Mouse (Mus musculus): ENCODE results near the gene Acad11. TPM values are rescaled to one million over a fixed set of nuclear protein-coding genes. Genes with fewer than 3 reads are reported as not detected.

The Acad11 gene
- 10.1 and 10.4 TPM in 2 replicates for polyA plus RNA-seq (2016; fragmentation: Nextera tagmentation; extraction: Ambion mirVana)

DNA sequence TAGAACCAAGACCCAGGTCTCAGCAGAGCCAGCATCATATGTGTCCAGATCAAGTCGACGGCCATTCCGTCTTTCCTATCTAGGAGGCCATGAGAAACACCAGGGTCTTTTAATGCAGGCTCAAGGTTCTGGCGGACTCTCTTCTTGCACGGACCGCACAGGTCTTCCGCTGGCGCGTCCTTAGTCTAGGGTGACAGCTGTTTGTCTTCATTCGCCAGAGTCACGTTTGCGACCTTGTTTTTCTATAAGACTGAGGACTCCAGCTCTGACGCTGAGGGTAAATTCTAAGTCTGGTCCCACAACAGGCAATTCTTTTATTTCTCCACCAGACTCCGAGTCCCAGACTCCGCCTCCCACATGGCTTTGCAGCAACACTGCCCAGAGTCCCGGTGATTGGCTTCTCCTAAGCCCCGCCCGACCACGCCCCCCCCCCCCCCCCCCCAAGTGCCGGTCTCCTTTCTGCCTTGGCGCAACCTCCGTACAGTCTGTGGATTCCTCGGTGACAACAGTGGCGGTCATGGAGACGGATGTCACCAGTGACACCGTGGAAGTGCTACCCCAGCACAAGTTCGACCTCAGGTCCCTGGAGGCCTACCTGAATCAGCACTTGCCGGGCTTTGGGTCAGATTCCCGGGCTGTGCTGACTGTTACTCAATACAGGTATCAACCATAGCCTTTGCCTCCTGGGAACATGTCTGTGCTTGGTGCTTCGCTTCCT, at the start of gene Acad11:
Gene Acad11, plus strand, starts transcription at position 134 of the 718 bp plus-strand sequence.
- Histone ChIP-seq H3K27ac (ENCODE audit: poor library complexity, severe bottlenecking) (peak within 1 kb of the TSS; percentile 58; the same call in 1 of the 2 replicates), H3K4me3 (peak within 1 kb of the TSS; percentile 100), H3K36me3 (peaks cover 16% of the 10 kb centered on the region), H3K4me1 (replicated peaks) (peaks cover 17% of the 10 kb centered on the region), H3K27me3 (replicated peaks) (no peaks in the 10 kb centered on the region), H3K9ac (peak within 1 kb of the TSS; percentile 94), H3K4me2 (peak within 1 kb of the TSS; percentile 96), H3K9me3 (replicated peaks) (no peaks in the 10 kb centered on the region)
- ATAC-seq (ENCODE audit: insufficient number of reproducible peaks, low FRiP score), result peak; percentile 93
- WGBS, result under 1% methylated on average over 28 of the region's 30 CpGs

DNA sequence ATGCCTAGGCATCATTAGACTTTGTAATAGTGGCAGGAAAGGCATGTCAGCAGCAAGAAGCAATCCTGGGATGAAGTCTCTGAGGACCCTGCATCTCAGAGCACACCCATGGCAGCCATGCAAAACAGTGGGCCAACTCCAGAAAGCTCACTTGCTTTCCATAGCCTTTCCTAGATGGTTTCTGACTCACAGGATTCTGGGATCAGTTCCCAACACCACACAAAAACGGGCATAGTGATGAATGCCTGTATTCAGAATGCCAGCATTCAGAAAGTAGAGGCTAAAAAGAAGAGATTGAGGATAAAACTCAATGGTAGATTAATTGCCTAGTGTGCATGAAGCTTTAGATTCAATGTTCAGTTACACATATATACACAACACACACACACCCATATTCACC, 48.7 kb upstream of the Acad11 start:
- Histone ChIP-seq H3K9ac (no peak overlapping the region), H3K27ac (ENCODE audit: poor library complexity, severe bottlenecking) (no peak overlapping the region), H3K4me1 (replicated peaks) (no peaks in the 10 kb centered on the region), H3K4me3 (no peak overlapping the region), H3K27me3 (replicated peaks) (no peaks in the 10 kb centered on the region), H3K36me3 (peaks cover 66% of the 10 kb centered on the region), H3K9me3 (replicated peaks) (no peaks in the 10 kb centered on the region), H3K4me2 (no peak overlapping the region)
- ATAC-seq (ENCODE audit: insufficient number of reproducible peaks, low FRiP score), result no peak
- 71% methylated on average over 1 of the region's 1 CpGs for WGBS

DNA sequence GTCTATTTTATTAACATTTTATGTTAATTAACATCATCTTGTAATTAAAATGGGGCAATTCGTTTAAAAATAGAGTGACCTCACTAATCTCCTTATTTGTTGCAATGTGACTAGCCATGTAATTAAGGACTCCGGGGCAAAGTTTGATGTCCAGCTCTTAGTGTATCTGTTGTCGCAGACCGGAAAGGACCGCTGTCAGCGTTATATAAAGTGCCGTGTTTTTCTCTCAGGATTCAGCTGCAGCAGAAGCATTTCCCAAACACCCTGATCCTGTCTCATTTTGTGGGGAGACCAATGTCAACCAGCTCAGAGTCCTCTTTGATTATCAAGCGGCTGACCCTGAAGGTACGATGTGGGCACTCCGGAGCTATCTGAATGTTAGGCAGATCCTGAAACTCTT, 42.2 kb upstream of the Acad11 start:
- no peak overlapping the region for H3K4me3 ChIP-seq
- H3K9ac ChIP-seq, result no peak overlapping the region
- no peaks in the 10 kb centered on the region for H3K27me3 ChIP-seq (replicated peaks)
- WGBS, result 89% methylated on average over 10 of the region's 10 CpGs
- H3K4me1 ChIP-seq (replicated peaks), result no peaks in the 10 kb centered on the region
- H3K9me3 ChIP-seq (replicated peaks), result no peaks in the 10 kb centered on the region
- no peak overlapping the region for H3K27ac ChIP-seq (ENCODE audit: poor library complexity, severe bottlenecking)
- no peak overlapping the region for H3K4me2 ChIP-seq
- no peak for ATAC-seq (ENCODE audit: insufficient number of reproducible peaks, low FRiP score)
- H3K36me3 ChIP-seq, result peaks cover 88% of the 10 kb centered on the region

DNA sequence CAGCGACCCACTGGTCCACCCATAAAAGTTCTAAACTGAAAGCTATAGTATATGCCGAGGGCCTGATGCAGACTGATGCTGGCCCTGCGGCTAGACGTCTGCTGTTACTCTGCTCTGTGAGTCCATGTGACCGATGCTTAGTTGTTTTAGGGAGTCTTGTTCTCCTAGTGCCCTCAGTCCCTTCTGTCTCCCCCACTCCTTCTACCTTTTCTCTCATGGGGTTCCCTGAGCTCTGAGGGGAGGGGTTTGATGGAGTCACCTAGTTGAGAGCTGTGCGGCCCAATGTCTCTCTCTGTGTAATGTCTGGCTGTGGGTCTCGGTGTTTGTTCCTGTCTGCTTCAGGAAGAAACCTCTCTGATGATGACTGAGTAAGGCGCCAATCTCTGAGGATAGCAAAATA, 36.0 kb upstream of the Acad11 start:
- Histone ChIP-seq H3K4me3 (no peak overlapping the region), H3K4me2 (no peak overlapping the region), H3K9ac (no peak overlapping the region), H3K4me1 (replicated peaks) (no peaks in the 10 kb centered on the region), H3K9me3 (replicated peaks) (0 out of 2 replicates have a peak, but pooled peaks cover 9% of the 10 kb centered on the region), H3K27ac (ENCODE audit: poor library complexity, severe bottlenecking) (no peak overlapping the region), H3K27me3 (replicated peaks) (no peaks in the 10 kb centered on the region), H3K36me3 (peaks cover 79% of the 10 kb centered on the region)
- WGBS, result 89% methylated on average over 8 of the region's 8 CpGs
- ATAC-seq (ENCODE audit: insufficient number of reproducible peaks, low FRiP score), result no peak

DNA sequence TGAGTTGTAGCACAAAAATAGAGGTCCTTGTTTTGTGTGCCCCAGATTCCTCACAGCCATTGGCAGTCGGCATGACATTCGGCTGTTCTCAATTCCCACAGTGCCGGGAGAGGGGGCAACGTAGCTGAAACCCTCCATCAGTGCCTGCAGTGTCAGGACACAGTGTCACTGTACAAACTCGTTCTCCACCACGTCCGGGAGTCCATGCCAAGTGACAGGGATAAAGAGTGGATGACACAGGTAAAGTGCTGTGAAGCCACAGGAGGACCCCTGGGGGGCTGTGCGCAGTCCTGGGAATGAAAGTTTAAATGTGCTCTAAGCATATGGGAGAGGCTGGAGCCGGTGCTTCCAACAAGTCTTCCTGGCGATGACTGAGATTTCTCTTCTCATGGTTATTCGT, 33.3 kb upstream of the Acad11 start:
- H3K36me3 ChIP-seq, result peaks cover 63% of the 10 kb centered on the region
- no peaks in the 10 kb centered on the region for H3K4me1 ChIP-seq (replicated peaks)
- H3K4me3 ChIP-seq, result no peak overlapping the region
- H3K4me2 ChIP-seq, result no peak overlapping the region
- 87% methylated on average over 11 of the region's 11 CpGs for WGBS
- ATAC-seq (ENCODE audit: insufficient number of reproducible peaks, low FRiP score), result no peak
- no peak overlapping the region for H3K27ac ChIP-seq (ENCODE audit: poor library complexity, severe bottlenecking)
- no peaks in the 10 kb centered on the region for H3K27me3 ChIP-seq (replicated peaks)
- H3K9me3 ChIP-seq (replicated peaks), result 0 out of 2 replicates have a peak, but pooled peaks cover 9% of the 10 kb centered on the region
- no peak overlapping the region for H3K9ac ChIP-seq

DNA sequence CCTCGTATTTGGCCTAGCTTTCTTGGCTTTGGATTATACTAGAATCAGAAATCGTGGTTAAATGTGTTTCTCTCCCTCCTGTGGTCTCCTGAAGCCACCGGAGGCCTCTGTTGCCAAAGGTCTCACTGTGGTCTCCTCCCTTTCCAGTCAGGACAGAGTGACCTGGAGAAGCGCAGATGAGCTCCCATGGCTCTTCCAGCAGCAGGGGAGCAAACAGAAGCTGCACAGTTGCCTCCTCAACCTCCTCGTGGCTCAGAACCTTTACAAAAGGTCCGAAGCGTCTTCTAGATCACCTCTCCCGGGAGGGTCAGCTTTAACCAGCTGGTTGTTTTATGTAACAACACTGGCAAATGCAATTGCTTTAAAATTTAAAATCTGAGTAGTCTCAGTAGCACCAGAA, 28.9 kb upstream of the Acad11 start:
- H3K4me1 ChIP-seq (replicated peaks), result peaks cover 8% of the 10 kb centered on the region
- no peak for ATAC-seq (ENCODE audit: insufficient number of reproducible peaks, low FRiP score)
- no peak overlapping the region for H3K4me3 ChIP-seq
- H3K4me2 ChIP-seq, result no peak overlapping the region
- H3K27me3 ChIP-seq (replicated peaks), result no peaks in the 10 kb centered on the region
- H3K27ac ChIP-seq (ENCODE audit: poor library complexity, severe bottlenecking), result no peak overlapping the region
- H3K9ac ChIP-seq, result no peak overlapping the region
- 78% methylated on average over 8 of the region's 8 CpGs for WGBS
- peaks cover 52% of the 10 kb centered on the region for H3K36me3 ChIP-seq
- H3K9me3 ChIP-seq (replicated peaks), result no peaks in the 10 kb centered on the region

DNA sequence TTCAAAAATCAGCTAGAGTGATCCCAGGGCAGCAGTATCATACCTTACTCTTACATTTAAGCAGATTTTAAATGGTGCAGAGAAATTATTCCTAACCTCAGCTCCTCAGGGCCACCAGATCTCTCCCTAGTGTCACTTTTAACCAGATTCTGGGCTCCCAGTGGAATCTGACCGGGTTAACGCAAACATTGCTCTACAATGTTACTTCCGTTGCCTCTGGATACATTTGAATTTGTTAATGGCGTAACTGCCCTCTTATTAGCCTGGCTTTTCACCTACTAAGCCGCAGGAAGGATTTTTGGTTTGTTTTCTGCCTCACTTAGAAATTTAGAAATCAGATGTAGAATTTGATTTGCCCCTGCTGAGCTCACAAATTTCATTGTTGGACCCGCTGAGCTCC, 28.5 kb upstream of the Acad11 start:
- Histone ChIP-seq H3K4me1 (replicated peaks) (peaks cover 8% of the 10 kb centered on the region), H3K27ac (ENCODE audit: poor library complexity, severe bottlenecking) (no peak overlapping the region), H3K27me3 (replicated peaks) (no peaks in the 10 kb centered on the region), H3K36me3 (peaks cover 51% of the 10 kb centered on the region), H3K9ac (no peak overlapping the region), H3K4me3 (no peak overlapping the region), H3K4me2 (no peak overlapping the region), H3K9me3 (replicated peaks) (no peaks in the 10 kb centered on the region)
- WGBS, result 76% methylated on average over 6 of the region's 6 CpGs
- no peak for ATAC-seq (ENCODE audit: insufficient number of reproducible peaks, low FRiP score)

DNA sequence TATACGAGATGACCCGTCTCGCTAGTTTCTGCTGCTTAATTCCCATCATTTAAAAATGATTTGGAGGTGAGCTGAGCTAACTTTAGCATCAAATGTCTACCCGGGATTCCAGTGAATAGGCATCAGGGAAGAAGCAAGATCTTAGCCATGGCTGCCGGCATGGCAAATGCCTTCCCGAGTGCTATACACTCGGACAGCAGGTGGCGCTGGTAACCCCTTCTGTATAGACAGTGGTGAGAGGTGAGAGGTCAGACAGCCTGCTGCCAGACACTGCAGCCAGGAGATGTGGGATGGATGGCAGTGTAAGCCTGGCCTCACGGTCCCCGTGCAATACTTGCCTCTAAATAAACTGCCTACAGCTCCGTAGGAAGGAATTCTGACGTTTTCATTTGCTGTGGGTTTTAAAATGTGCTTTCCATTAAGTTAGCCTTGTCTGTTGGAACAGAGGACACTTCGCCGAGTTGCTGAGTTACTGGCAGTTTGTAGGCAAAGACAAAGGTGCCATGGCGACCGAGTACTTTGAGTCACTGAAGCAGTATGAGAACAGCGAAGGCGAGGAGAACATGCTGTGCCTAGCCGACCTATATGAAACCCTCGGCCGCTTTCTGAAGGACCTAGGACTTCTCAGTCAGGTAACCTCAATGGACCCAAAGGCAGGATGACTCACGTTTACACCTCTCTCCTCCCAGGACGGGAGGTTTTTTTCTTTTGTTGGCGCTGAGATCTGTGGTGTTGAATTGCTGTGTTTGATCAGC, 27.7 kb upstream of the Acad11 start:
- Histone ChIP-seq H3K9ac (no peak overlapping the region), H3K36me3 (peaks cover 48% of the 10 kb centered on the region), H3K27me3 (replicated peaks) (no peaks in the 10 kb centered on the region), H3K9me3 (replicated peaks) (no peaks in the 10 kb centered on the region), H3K4me3 (no peak overlapping the region), H3K27ac (ENCODE audit: poor library complexity, severe bottlenecking) (no peak overlapping the region), H3K4me2 (no peak overlapping the region), H3K4me1 (replicated peaks) (peaks cover 8% of the 10 kb centered on the region)
- ATAC-seq (ENCODE audit: insufficient number of reproducible peaks, low FRiP score), result no peak
- 53% methylated on average over 24 of the region's 24 CpGs for WGBS

DNA sequence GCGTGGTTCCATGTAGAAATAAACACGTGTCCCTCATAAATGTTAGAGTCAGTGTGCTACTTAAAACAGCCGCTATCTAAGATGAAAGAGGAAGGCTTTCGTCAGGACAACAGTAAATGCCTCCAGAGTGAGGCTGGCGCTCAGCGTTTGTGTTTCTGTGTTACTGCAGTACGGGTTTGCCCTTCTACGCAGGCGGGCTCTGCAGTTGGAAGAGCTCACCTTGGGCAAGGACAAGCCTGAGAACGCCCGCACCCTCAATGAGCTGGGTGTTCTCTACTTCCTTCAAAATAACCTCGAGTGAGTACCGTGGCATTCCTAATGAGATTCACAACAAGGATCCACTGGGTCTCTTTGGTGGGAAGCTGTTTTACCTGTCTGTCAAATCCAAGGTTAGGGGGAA, 24.9 kb upstream of the Acad11 start:
- no peaks in the 10 kb centered on the region for H3K9me3 ChIP-seq (replicated peaks)
- H3K4me2 ChIP-seq, result no peak overlapping the region
- no peak overlapping the region for H3K27ac ChIP-seq (ENCODE audit: poor library complexity, severe bottlenecking)
- 80% methylated on average over 13 of the region's 13 CpGs for WGBS
- H3K4me3 ChIP-seq, result no peak overlapping the region
- peaks cover 49% of the 10 kb centered on the region for H3K36me3 ChIP-seq
- no peak for ATAC-seq (ENCODE audit: insufficient number of reproducible peaks, low FRiP score)
- no peak overlapping the region for H3K9ac ChIP-seq
- H3K4me1 ChIP-seq (replicated peaks), result peaks cover 8% of the 10 kb centered on the region
- no peaks in the 10 kb centered on the region for H3K27me3 ChIP-seq (replicated peaks)

DNA sequence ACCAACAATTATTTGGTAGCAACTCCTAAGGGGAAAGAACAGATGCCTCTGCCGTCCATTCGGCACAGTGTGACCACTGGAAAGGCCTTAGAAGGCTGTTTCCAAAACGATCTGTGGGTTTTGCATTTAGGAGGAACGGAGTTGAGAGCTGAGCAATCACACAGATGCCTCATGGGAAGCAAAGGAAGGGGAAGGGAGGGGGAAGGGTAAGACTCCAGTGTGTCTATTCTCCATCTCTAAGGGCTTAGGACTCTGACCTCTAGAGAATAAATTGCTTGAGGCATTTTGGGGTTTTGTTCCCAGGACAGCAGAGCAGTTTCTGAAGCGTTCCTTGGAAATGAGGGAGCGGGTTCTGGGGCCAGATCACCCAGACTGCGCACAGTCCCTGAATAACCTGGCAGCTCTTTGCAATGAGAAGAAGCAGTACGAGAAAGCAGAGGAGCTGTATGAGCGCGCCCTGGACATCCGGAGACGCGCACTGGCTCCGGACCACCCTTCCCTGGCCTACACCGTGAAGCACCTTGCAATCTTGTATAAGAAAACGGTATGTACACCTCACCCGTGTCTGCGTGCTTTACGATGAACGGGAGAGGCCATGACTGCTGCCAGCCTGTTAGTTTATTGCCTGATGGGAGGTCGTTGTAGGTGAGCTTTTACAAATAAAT, 24.0 kb upstream of the Acad11 start:
- Histone ChIP-seq H3K9me3 (replicated peaks) (no peaks in the 10 kb centered on the region), H3K9ac (no peak overlapping the region), H3K4me1 (replicated peaks) (peaks cover 8% of the 10 kb centered on the region), H3K27me3 (replicated peaks) (no peaks in the 10 kb centered on the region), H3K36me3 (peaks cover 47% of the 10 kb centered on the region), H3K27ac (ENCODE audit: poor library complexity, severe bottlenecking) (no peak overlapping the region), H3K4me3 (no peak overlapping the region), H3K4me2 (no peak overlapping the region)
- WGBS, result 87% methylated on average over 21 of the region's 21 CpGs
- ATAC-seq (ENCODE audit: insufficient number of reproducible peaks, low FRiP score), result no peak

DNA sequence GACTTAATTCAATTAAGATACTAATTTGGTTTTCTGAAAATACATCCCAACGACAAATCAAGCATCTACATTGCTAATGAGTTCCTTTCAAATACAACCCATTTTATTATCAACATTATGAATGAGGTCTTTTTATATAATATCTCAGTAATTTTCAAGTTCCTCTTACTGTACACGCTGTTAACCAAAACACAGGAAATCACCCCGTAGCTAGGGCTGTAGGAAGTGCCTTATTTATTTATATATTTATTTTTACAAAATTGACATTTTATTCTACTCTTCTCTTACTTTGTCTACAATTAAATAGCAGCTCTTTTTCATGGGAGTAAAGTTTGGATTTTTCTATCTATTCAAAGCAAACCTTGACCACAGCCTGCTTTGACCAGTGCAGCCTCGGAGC, 23.4 kb upstream of the Acad11 start:
- no peak overlapping the region for H3K4me2 ChIP-seq
- 76% methylated on average over 4 of the region's 4 CpGs for WGBS
- H3K9ac ChIP-seq, result no peak overlapping the region
- H3K9me3 ChIP-seq (replicated peaks), result no peaks in the 10 kb centered on the region
- H3K4me1 ChIP-seq (replicated peaks), result peaks cover 8% of the 10 kb centered on the region
- no peaks in the 10 kb centered on the region for H3K27me3 ChIP-seq (replicated peaks)
- no peak overlapping the region for H3K4me3 ChIP-seq
- H3K27ac ChIP-seq (ENCODE audit: poor library complexity, severe bottlenecking), result no peak overlapping the region
- no peak for ATAC-seq (ENCODE audit: insufficient number of reproducible peaks, low FRiP score)
- peaks cover 46% of the 10 kb centered on the region for H3K36me3 ChIP-seq
